Mouse (Mus musculus) left cerebral cortex, adult 9 months (tissue): Measurements from ENCODE around the gene Tiam2.

Experiments
- DNase-seq, 2 experiments: peaks; one replicate each; pipeline ENCODE4 v3.0.0; 2022; ENCODE audit warnings: low spot score in 2 of 2

Gene Tiam2

DNA sequence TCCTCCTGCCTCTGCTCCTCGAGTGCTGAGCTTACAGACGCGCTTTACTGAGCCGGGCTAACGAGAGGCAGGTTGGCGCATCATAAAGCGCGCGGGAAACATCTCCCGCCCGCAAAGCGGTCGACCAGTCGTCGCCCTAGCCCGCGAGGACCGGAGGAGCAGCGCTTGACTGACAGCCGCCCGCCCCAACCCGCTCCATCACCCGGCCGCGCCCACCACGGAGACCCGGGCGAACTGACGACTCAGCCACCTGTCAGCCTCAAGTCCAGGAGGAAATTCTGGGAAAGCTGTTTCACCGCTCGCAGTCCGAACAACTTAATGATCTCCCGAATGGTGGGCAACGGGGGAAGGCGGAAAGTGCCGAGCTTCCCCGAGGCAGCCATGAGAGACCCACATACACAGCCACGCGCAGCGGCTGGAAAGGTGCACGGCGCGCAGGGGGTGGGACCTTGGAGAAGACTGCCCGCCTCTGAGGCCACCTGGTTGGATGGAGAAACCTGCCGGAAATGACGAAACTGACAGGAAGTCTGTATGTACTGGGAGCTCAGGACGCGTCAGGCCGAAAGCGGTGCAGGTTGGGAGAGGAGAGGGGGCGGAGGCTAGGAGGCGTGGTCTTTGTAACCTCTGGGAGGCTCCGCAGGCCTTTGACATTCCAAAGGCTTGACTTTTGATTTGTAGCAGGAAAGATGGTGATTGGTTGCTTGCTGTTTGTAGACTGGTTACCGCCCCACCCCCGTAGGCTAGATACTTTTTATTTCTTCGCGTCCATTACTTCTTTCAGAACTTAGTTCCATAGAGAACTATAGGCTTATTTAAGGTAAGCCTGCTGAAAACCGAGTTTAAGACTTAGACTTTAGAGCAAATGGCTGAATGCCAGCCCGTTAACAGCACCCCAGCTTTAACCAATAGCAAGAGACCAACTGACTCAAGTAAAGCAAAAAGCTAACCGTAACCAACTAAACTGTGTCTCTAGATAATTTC lies 231.2 kb downstream of the Tiam2 start, which contains the start of gene Tfb1m:
Gene Tfb1m, minus strand, starts transcription at position 451 of the 981 bp plus-strand sequence.
- DNase-seq = peak; percentile 97 to 98

DNA sequence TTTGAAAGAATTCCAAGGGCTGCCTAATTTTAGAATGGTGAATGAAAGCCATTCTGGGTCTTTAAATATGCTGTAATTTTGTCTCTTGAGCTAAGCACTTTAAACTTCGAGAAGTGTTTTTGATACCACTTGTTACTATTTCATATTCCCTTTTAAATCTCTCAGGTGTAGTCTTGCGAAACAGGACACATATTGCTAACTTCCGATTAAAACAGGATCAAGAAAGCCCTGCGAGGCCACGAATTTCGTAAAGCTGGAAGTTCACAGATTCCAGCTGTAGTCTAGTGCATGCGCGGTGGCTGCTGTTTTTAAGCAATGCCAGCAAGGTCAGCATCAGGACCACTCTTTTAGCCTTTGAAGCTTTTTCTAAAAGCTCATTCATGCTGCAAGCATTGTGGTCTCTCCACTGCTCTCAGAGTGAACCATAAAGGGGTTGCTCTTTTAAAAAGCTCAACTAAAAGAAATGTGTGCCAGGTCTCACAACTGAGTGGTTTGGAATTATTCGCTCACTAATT lies 232.0 kb downstream of the Tiam2 start:
- DNase-seq = no peak

DNA sequence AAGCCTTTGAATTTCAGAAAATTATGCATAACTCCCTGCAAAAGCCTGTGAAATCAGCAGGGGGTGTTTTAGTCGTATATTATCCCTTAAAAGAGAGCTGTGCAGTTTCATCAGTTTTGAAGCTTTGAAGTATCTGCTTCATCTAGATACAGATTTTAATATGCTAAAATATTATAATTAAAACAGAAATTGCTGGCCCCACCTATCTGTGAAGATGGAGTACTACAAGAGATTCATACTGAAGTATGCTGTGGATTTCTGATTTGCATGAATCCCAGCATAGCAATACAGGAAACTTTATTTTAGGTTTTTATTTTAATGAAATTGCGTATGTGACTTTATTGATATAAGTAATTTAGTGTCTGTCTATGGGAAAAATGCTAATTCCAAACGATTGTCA lies 234.2 kb downstream of the Tiam2 start:
- no peak for DNase-seq

- DNase-seq = no peak
Observed at GRCm38 (mm10) chr17:3562405-3562804, 236.0 kb downstream of the Tiam2 start.

DNA sequence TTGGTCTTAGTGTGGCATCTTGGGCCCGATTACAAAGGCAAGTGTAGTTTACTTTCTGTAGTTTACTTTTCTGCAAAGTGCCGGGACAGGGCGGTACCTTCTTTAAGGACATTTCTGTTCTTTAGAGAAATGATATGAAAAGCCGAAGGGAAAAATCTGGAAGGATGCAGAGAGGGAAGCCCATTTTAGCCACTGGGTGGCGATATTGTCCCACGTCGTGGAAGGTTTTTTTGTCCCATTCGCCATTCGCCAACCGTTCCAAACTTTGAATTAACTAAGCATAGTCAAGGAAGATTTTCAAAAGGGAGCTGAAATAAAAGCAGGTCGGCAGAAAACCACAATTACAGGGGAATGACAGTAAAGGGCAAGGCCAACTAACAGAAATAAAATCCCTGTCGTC lies 244.5 kb downstream of the Tiam2 start:
- DNase-seq = peak in 1 of 2 experiments; percentile 81
